Mouse (Mus musculus) CH12F3 (cell line): ENCODE measurements around the gene Fam24b.

Experiments used
- in situ Hi-C: fragments of 300-500 bp; cut with MboI; formaldehyde crosslinking; loops from 2 replicates; pipeline ENCODE4 v1.14.3; 2020; ENCODE audit warnings: low sequenced_read_pairs

Gene Fam24b

DNA sequence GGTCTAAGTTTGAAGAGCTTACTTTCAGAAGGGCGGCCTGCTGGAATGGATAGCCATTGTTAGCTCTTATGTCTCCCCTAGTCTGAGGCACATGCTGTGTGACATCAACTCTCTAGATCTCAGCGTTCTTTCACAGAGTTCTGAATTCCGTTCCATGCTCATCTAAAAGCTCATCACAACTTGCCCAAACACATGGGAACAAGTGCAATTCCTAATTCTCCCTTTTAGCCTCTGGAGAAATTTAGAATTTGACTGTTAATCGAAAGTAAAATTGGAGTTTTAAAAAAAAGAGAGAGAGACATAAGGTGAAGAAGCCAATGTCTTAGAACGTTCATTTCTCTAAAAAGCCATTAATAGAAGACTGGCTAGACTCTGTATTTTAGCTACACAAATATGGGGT, at the start of gene Fam24b:
TSS of gene Fam24b (minus strand) at position 101 of the 400 bp plus-strand sequence.
- in situ Hi-C loops: no loop called here

DNA sequence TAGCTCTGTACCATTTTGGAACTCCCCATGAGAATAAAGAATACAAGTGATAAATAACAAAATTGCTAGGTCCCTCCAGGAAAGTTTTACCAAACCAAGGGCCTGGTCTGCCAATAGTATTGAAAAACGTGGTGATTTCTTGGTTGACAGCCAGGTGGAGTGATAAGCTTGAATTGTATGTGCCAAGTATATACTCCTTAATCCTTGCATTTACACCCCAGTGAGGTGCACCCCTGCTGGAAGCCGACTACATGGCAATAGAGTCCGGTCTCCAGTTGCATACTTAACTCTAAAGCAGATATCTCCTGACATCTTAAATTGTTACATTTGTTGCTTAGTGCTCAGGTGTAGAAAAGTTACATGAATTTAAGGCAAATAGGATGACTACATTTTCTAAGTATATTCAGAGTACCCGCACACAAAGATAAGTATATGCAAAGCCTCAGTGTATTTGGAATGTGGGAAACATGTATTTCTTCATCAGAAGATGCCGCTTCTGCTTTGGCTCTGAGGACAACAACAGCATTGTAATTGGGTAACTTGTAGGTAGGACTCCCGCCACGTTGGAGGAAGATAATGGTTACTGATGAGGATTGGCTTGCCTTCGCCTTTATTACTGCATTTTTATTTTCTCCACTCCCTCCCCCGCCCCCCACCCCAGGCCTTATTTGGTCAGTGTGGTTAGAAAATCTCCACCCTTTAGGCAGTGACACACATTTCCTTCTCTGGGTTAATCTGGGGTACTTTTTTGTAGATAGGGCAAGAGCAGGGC, 42.8 kb upstream of the Fam24b start:
- in situ Hi-C loops: no loop called here

DNA sequence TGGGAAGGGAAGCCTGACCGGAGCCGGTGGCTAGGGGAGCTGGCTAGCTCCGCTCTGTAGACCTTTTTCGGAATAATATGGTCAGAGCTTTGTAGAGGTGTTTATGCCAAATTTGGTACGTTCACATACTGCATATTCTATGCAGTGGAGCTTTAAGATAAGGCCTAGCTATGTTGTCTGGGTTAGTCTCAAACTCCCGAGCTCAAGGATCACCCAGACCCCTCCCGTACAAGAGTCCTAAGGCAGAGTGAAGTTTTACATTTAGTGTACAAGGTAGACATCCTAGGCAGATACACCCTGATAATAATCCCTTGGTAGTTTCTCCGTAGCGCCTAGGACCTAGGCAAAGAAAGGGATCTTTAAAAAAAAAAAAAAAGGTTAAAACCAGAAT, 42.1 kb upstream of the Fam24b start:
- in situ Hi-C loops: no loop called here

DNA sequence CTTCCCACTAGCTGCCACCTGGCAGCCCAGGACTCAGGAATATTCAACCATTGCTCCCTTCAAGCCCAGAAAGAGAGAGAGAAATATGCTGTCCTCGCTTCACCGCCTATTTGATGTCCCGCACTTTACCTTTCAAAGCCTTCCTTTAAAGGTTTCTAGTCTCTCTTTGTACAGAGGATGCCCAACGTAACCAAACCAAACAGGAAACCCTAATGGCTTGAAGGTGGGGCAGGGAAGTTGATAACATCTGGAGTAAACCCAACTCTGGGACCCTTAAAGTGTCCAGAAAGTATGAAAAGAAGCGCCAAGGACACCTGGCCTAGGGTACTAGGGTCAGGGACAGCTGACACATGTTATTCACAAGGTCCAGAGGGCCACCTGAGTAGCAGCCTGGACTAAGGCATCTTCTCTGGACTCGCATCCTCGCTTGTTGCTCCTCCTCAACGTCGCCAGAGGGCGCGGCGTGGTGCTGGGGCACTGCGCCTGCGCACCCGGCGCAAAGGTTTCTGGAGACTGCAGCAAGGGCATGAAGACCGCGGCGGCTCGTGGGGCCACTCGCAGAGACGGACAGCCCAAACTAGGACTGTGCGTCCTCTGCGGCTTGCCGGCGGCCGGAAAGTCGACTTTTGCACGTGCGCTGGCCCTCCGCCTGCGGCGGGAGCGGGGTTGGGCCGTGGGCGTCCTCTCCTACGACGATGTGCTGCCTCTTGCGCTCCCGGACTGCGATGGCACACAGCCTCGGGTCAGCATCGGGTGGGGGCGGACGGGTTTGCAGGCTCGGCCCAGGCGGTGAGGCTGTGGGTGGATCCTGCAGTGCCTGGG, 41.5 kb upstream of the Fam24b start, which contains the start of gene Pstk:
TSS of gene Pstk (plus strand) at position 494 of the 822 bp plus-strand sequence.
- in situ Hi-C loops: no loop called here

DNA sequence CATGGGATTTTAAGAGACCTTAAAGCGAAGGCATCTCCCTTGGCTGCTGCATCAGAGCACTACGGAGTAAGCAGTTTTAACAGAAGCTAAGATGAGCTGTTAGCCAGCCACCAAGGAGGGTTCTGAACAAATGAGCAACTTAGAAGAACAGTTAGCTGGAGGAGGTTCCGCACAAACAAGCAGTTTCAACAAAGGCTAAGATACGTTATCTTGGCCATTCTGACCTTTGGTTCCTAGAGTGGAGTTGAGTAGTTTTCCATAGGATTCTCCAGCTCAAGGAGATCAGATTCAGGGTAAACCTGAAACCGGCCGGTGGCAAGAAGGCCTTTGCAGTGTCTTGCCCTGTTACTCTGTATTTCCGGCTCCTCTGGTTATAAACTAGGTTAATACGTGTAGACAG, 34.8 kb upstream of the Fam24b start:
- in situ Hi-C loops: no loop called here

DNA sequence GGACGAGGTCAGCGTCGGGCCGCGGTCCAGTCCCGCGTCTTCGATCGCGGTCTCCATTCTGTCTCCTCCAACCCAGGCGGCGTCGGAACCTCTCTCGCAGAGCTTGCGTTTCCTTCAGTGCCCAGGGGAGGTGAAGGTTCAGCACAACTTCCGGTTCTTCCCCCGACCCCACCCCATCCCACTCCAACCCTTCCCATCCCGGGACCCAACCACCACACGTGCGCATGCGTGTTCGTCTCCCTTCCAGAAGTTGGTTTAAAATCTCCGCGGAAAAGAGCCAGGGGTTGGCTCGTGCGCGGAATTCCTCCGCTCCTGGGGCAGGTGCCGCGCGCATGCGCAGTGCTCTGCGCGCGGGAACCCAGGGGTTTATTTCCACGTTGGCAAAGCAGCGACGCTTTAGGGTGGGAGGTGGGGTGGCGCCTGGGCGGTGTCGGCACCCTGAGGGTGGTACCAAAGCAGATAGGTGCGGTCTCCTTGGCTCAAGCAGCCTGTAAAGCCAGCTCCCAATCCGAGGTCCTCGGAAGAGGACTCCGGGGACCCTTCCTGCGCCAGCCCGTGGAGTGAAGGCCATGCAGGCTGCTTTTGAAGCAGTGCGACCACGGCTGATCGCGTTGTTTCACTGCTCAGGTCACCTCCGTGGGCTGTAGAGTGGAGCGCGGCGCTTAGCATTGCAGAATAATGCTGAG, 33.4 kb upstream of the Fam24b start, which contains the start of gene 2310057M21Rik:
TSS of gene 2310057M21Rik (minus strand) at position 145 of the 686 bp plus-strand sequence.
- in situ Hi-C loops: no loop called here

DNA sequence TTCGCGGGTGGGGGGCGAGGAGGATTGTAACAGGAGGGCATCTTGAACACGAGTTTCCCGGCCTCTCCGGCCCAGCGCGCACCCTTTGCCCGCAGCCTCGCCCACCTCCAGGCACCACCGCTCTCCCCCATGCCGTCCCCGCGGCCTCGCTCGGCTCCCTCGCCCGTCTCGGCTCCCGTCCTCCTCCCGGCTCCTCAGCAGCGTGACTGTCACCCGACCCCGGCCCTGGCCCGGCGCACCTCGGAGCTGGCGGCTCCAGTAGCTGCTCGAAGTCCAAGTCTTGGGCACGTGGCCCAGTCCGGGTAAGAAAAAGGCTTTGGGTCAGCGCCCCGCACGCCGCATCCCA, 32.9 kb upstream of the Fam24b start:
- in situ Hi-C loops: no loop called here

DNA sequence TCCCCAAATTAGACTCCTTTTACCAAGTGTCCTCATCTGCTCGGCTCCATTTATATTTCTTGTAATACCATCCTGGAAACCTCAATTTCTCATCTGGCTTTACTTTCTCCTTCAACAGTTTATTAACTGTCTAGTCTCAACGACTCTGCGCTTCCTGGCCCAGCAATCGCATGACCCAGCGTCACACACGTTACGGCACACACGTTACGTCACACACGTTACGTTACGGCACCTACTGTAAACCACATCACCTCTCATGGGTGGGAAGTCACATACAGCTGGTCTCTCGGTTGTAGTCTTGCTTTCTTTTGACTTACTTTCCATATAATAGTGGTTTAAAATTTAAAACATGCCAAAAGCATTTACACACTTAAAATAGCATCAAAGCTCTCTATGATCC, 26.8 kb upstream of the Fam24b start:
- in situ Hi-C loops: no loop called here

DNA sequence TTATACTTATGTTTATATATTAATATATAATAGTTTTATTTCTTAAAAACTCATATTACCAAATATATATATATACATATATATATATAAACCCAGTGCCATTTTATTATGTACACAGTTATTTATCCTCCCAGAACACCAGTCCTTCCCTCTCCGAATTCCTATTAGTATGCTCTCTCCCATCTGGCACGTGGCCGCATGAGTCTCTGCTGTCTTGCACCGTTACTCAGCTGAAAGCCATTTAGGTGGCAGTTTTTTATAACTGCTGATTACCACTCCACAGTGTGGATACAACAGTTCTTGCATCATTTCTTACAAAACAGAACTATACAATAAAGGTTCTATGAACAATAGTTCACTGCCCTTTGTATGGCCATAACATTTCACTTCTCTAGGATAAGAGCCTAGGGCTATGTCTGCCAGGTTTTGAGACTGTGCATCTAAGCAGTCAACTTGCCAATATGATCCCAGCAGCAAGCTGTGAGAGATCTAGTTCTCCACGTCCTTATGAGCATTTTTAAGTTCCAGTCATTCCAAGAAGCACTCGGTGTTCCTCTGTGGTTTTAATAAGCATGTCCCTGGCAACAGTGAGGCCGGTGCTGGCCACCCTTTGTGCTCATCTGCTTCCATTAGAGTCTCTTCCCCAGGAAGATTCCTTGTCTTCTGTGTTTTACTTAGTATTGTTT, 16.7 kb upstream of the Fam24b start:
- in situ Hi-C loops: no loop called here

DNA sequence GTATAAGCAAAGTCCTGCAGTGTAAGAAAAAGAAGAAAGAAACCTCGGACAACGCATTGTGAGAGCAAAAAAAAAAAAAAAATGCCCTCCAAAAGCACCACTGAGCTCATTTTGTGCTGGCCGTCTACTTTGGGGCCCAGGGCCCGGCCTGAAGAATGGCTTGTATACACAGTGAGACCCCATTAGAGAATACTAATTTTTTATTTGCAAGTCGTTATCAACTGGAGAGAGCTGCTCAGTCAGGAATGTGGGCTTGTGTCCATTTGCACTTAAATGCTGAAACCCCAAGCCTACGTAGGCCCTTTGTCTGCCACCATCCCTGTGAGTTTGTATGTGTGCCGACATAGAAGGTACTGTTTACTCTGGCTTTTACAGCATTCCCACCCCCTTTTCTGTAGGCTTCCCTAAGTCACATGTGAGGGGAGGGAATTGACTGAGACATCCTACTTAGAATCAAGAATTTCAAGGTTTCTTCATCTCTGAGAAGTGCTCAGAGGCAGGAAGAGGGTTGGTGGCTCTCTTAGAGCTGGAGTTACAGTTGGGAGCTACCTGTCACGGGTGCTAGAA, 8.3 kb upstream of the Fam24b start:
- in situ Hi-C loops: no loop called here

DNA sequence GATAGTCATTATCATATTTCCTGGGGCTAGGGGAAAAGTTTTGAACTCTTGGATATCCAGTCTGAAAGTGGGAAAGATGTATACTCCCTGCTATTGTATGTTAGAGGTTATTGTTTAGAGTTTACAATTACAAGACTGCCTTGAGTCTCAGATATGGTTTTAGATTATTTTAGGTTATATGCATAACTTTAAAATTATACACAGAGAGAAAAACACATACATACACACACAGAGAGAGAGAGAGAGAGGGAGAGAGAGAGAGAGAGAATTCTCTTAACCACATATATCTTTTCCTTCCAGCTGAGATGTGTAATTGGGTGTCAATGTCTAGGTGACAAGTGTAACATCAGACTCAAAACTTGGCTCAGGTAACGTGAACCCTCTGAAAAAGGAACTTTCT, 4.2 kb upstream of the Fam24b start, which contains the start of gene Fam24a:
TSS of gene Fam24a (plus strand) at position 301 of the 400 bp plus-strand sequence.
- in situ Hi-C loops: no loop called here

DNA sequence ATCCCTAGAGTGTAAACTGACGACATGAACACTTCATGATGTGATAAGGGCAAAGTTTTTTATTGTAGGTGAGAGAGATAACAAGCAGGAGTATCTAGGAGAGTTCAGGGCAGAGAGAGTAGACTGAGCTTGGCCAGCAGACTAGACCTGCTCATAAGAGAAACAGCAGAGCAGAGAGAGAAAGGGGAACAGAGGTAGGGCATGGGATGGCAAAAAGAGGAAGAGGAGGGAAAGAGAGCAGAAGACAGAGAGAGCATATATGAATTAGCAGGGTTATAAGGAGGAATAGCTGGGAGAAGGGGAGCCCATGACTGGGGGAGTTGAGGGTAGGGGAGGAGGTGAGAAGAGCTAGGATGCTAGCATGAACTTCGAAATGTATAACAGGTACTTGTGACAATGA, 2.4 kb upstream of the Fam24b start:
- in situ Hi-C loops: no loop called here

DNA sequence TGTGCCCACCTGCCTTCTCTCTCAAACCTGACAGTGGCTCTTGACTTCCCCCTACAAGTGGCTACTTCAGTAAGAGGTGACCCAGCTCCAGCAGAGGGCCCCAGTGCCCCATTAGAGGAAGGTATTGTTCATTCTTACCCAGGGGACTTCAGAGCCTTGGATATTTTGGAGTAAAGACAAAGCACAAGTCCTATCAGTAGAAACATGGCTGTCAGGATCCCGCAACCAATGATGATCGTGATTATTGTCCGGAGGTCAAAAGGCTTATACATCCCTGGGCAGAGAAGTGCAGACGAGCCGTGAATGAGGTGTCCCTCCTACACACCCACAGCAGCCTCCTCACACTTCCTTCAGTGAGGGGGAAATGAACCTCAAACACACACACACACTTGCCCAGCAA, 2.3 kb downstream of the Fam24b start:
- in situ Hi-C loops: no loop called here

DNA sequence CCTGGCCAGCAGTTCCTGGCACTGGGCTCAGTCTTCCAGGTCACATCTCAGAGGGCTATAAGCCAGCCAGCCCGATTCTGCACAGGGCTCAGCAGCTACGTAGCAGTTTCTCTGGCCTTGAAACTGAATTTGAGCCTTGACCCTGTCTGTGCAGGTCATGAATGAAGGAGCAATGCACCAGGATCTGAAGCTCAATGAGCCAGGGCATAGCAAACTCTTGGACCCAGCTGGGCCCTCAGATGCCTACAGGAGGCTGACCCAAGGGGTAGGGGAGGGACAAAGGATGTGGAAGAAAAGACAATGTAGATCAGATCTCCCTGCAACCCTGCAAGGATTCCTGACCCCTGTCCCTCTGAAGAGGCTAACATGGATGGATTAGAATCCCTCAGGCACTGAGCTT, 7.1 kb downstream of the Fam24b start, which contains the start of gene Cuzd1:
TSS of gene Cuzd1 (minus strand) at position 101 of the 400 bp plus-strand sequence.
- in situ Hi-C loops: no loop called here

DNA sequence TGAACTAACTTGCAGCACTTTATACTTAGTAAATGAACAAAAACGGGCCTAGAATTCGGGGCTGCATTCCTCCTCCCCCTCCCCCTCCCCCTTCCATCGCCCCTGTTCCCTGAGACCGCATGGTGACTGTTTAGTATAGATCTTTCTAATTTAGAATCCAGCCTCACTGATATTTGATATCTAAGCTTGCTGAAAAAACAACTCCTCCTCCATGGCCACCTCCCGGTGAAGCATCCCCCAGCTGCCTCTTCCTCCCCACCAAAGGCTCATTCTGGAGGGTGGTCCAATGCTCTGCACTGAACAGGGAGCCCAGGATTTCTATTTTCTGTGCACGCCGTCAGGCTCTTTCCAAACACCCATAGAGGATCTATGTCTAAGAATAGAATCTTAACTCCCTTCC, 11.0 kb downstream of the Fam24b start:
- in situ Hi-C loops: no loop called here

DNA sequence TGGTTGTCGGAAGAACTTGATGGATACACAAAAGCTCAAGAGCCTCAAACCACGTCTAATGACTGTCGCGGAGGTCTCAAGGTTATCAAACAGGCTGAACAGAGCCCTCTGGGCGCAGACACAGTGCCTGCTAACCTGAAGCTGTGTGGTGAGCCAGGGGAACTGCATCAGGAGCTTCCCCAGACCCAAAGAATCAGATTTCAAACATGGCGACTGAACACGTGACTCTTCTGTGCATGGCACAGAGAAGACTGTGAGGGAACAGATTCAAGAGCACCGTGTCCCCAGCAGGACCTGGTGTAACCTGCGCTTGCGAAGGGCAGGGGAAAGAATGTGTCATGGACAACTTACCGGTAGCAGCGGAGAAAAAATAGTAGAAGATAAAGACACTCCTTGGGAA, 11.7 kb downstream of the Fam24b start:
- in situ Hi-C loops: no loop called here

DNA sequence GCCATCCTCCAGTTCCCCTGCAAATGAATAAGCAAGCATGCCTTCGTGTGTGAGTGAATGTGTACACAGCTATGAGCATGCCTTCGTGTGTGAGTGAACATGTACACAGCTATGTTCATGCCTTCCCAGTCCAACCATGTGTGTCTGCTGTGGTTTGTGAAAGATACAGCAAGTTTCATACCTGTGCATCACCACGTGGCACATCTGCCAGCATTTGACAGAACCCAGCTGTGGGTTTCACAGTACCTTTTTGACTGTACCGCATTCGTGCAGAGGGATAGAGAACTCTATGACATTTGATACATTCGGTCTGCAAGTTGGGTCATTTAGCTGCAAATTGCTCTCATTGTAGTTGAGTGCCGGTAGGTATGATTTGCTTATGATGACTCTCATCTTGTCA, 14.8 kb downstream of the Fam24b start:
- in situ Hi-C loops: no loop called here

DNA sequence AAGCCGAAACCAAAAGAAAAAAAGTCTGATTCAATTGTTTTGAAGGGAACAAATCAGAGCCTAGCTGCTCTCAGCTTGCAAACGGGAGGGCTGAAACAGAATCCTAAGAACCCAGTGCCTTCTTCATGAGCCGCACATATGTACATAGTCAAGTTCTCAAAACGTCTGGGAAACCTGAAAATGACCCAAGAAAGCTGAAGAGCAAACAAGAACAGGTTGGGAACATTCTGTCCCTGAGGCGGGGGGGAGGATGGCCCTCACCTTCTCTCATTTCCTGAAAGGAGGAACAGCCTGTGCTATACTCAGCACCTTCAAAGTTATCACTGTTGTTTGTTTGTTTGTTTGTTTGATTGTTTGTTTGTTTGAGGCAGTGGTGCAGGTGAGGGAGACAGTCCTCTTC, 22.6 kb downstream of the Fam24b start:
- in situ Hi-C loops: no loop called here

DNA sequence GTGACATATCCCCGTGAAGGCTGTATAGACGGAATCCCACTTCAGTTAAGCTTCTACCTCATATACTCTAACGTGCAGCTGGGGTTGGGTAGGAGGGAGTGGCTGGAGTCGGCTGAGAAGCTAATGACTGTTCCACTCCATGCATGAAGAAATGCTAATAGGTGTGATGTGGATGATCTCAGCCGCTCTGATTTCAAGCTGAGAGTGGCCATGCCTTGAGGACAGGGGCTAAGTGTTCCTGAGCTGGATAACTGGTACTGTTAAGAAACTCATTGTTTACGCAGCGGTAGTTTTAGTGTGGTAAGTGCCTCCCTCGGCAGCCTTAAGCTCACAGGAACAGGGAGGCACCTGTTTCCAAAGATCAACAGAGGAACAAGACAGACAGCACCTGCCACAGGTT, 26.0 kb downstream of the Fam24b start:
- in situ Hi-C loops: no loop called here

DNA sequence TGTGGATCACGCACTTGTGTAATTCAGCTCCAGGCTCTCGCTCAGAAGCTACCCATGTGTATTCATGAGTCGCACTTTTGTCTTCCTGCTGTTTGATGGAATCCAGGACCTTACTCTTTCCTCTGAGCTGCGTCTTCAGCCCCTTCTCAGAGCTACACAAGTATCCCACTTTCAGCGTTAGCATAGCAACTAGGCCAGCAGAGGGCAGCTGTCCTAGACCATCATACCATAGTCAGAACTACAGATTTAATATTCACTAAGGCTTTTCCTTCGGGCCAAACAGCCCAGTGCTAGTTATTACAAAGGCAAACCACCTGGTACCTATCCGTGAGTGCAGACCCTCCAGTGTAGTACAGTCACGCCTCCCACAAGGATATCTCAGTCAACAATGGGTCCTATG, 32.2 kb downstream of the Fam24b start:
- in situ Hi-C loops: no loop called here
